Mouse (Mus musculus): ENCODE data around the gene Zscan4-ps3. TPM values are rescaled to one million over a fixed set of nuclear protein-coding genes. Genes with fewer than 3 reads are reported as not detected.
A peak's percentile ranks its signal among the peaks of the same experiment; 100 is the strongest.
"Not testable (repeated sequence)": the region's sequence is repeated elsewhere in the genome, so short reads cannot be mapped to it uniquely, and the experiment has no call there.

Gene Zscan4-ps3
- not detected in 2 replicates for polyA plus RNA-seq (2014; fragmentation: Nextera tagmentation; extraction: Ambion mirVana)

GRCm38 (mm10) chr7:11609008-11609407 is at the start of gene Zscan4-ps3:
Gene Zscan4-ps3 (plus strand): TSS chr7:11609308.
- not testable (repeated sequence) for ATAC-seq (replicated peaks; ENCODE audit: low FRiP score, low TSS enrichment, low read depth); H3K4me1 ChIP-seq (replicated peaks; ENCODE audit: control insufficient read depth, insufficient read depth, low read length); H3K27ac ChIP-seq (ENCODE audit: low read depth); H3K4me2 ChIP-seq (ENCODE audit: low read length); DNase-seq (ENCODE audit: low spot score); H3K4me3 ChIP-seq (ENCODE audit: low read depth, low read length); H3K36me3 ChIP-seq (ENCODE audit: control insufficient read depth, insufficient read depth, low read length); H3K9ac ChIP-seq (ENCODE audit: low read length); H3K27me3 ChIP-seq (replicated peaks; ENCODE audit: control insufficient read depth, insufficient read depth, low read length); H3K9me3 ChIP-seq (ENCODE audit: control insufficient read depth, low read length)
- WGBS = 72% methylated on average over 2 of the region's 2 CpGs

GRCm38 (mm10) chr7:11617082-11617481 is 8.0 kb downstream of the Zscan4-ps3 start:
- H3K4me2 ChIP-seq (ENCODE audit: low read length); H3K27ac ChIP-seq (ENCODE audit: low read depth); H3K27me3 ChIP-seq (replicated peaks; ENCODE audit: control insufficient read depth, insufficient read depth, low read length); H3K9ac ChIP-seq (ENCODE audit: low read length); H3K4me1 ChIP-seq (replicated peaks; ENCODE audit: control insufficient read depth, insufficient read depth, low read length); H3K9me3 ChIP-seq (ENCODE audit: control insufficient read depth, low read length); ATAC-seq (replicated peaks; ENCODE audit: low FRiP score, low TSS enrichment, low read depth); H3K4me3 ChIP-seq (ENCODE audit: low read depth, low read length); H3K36me3 ChIP-seq (ENCODE audit: control insufficient read depth, insufficient read depth, low read length): not testable (repeated sequence)
- 8% methylated on average over 8 of the region's 8 CpGs for WGBS
- peak; percentile 57 for DNase-seq (ENCODE audit: low spot score)

Other genes starting within 250 kb of the Zscan4-ps3 start
- gene Zscan4f, start 211.4 kb upstream of the Zscan4-ps3 start, polyA plus RNA-seq (2014; fragmentation: Nextera tagmentation; extraction: Ambion mirVana) = not detected in 2 replicates
- not detected in 2 replicates for gene Zscan4-ps2, start 95.0 kb upstream of the Zscan4-ps3 start, polyA plus RNA-seq (2014; fragmentation: Nextera tagmentation; extraction: Ambion mirVana)
- gene Vmn1r72, start 70.8 kb downstream of the Zscan4-ps3 start, polyA plus RNA-seq (2014; fragmentation: Nextera tagmentation; extraction: Ambion mirVana) = not detected in 2 replicates
- gene Vmn1r73, start 121.0 kb downstream of the Zscan4-ps3 start, polyA plus RNA-seq (2014; fragmentation: Nextera tagmentation; extraction: Ambion mirVana) = not detected in 2 replicates
- gene Vmn1r74, start 224.7 kb downstream of the Zscan4-ps3 start, polyA plus RNA-seq (2014; fragmentation: Nextera tagmentation; extraction: Ambion mirVana) = not detected in 2 replicates